Mouse (Mus musculus) limb, embryonic 12.5 days (tissue): Measurements from ENCODE around the gene Ddx58. TPM values are rescaled to one million over a fixed set of nuclear protein-coding genes. Genes with fewer than 3 reads are reported as not detected.

Source experiments
- ATAC-seq: fragments of 200-750 bp; cut with Nextera tagmentation; 2 replicates; pipeline ENCODE4 v1.8.0; 2017; ENCODE audit warnings: low read depth, moderate TSS enrichment; ENCODE audit not compliant: insufficient number of reproducible peaks, insufficient read depth, low FRiP score, low TSS enrichment
- H3K27ac ChIP-seq: fragments of 300-500 bp; sonication (generic); 2 replicates; pipeline ENCODE4 v1.5.1; 2016; ENCODE audit warnings: mild to moderate bottlenecking, moderate library complexity
- H3K27me3 ChIP-seq: fragments of 300-500 bp; sonication (generic); 2 replicates; pipeline ENCODE4 v1.6.1; 2016; ENCODE audit warnings: mild to moderate bottlenecking, moderate library complexity
- H3K36me3 ChIP-seq: fragments of 300-500 bp; sonication (generic); 2 replicates; pipeline ENCODE4 v1.6.1; 2016; ENCODE audit warnings: mild to moderate bottlenecking, moderate library complexity
- H3K4me1 ChIP-seq: fragments of 300-500 bp; sonication (generic); replicated peaks from 2 replicates; pipeline ENCODE4 v1.6.1; 2016
- H3K4me2 ChIP-seq: fragments of 300-500 bp; sonication (generic); 2 replicates; pipeline ENCODE4 v1.6.1; 2016; ENCODE audit warnings: mild to moderate bottlenecking, moderate library complexity
- H3K4me3 ChIP-seq: fragments of 300-500 bp; sonication (generic); replicated peaks from 2 replicates; pipeline ENCODE4 v1.5.1; 2016; ENCODE audit warnings: mild to moderate bottlenecking
- H3K9ac ChIP-seq: fragments of 300-500 bp; sonication (generic); replicated peaks from 2 replicates; pipeline ENCODE4 v1.6.1; 2016; ENCODE audit warnings: mild to moderate bottlenecking, moderate library complexity
- H3K9me3 ChIP-seq: fragments of 300-500 bp; sonication (generic); 2 replicates; pipeline ENCODE4 v1.6.1; 2016; ENCODE audit warnings: mild to moderate bottlenecking, moderate library complexity
- WGBS: fragments of 180-500 bp; shearing (Covaris S2); methylation state at CpG from one replicate; pipeline ENCODE4 v1.1.7; 2016; 5-methylcytosine and 5-hydroxymethylcytosine counted together
- polyA plus RNA-seq: library from polyadenylated mRNA; unstranded; fragments of >200 nt; fragmentation: Nextera tagmentation; extraction: Ambion mirVana; gene quantifications from 2 replicates; pipeline ENCODE4 v1.2.1, GENCODE M21; 2016

Ddx58 gene
- 6.0 and 6.8 TPM in 2 replicates for polyA plus RNA-seq

- WGBS: 3% methylated on average over 35 of the region's 35 CpGs
- Histone ChIP-seq H3K27me3 (no peaks in the 10 kb centered on the region), H3K4me1 (peaks cover 11% of the 10 kb centered on the region; the same call in 1 of the 2 replicates), H3K4me2 (peak within 1 kb of the TSS; percentile 80), H3K36me3 (no peaks in the 10 kb centered on the region), H3K9ac (peak within 1 kb of the TSS; percentile 67), H3K9me3 (no peaks in the 10 kb centered on the region), H3K4me3 (peak within 1 kb of the TSS; percentile 56), H3K27ac (peak within 1 kb of the TSS; percentile 12; the same call in 1 of the 2 replicates)
- ATAC-seq: peak; percentile 53; the same call in 1 of the 2 replicates
These were observed at the start of gene Ddx58 for GRCm38 (mm10) chr4:40239409-40240271. TSS of gene Ddx58 (minus strand) at chr4:40239828.

- no peak overlapping the region for H3K27ac ChIP-seq
- H3K9me3 ChIP-seq: peaks cover 6% of the 10 kb centered on the region
- no peaks in the 10 kb centered on the region for H3K27me3 ChIP-seq
- 90% methylated on average over 2 of the region's 2 CpGs for WGBS
- H3K4me2 ChIP-seq: no peak overlapping the region
- no peaks in the 10 kb centered on the region for H3K36me3 ChIP-seq
- no peak for ATAC-seq
- no peak overlapping the region for H3K4me3 ChIP-seq
- no peak overlapping the region for H3K9ac ChIP-seq
- H3K4me1 ChIP-seq: no peaks in the 10 kb centered on the region
These were observed 49.4 kb upstream of the Ddx58 start for GRCm38 (mm10) chr4:40289046-40289445.

- Histone ChIP-seq H3K9ac (no peak overlapping the region), H3K4me3 (no peak overlapping the region), H3K4me2 (no peak overlapping the region), H3K9me3 (peaks cover 4% of the 10 kb centered on the region; the same call in 1 of the 2 replicates), H3K4me1 (no peaks in the 10 kb centered on the region), H3K27ac (no peak overlapping the region), H3K27me3 (no peaks in the 10 kb centered on the region), H3K36me3 (no peaks in the 10 kb centered on the region)
- WGBS: 81% methylated on average over 6 of the region's 6 CpGs
- ATAC-seq: no peak
These were observed 47.8 kb upstream of the Ddx58 start for GRCm38 (mm10) chr4:40287415-40287814.

- Histone ChIP-seq H3K27ac (no peak overlapping the region), H3K36me3 (no peaks in the 10 kb centered on the region), H3K9me3 (peaks cover 2% of the 10 kb centered on the region; the same call in 1 of the 2 replicates), H3K9ac (no peak overlapping the region), H3K4me3 (no peak overlapping the region), H3K4me1 (no peaks in the 10 kb centered on the region), H3K4me2 (no peak overlapping the region), H3K27me3 (no peaks in the 10 kb centered on the region)
- no peak for ATAC-seq
- WGBS: 18% methylated on average over 4 of the region's 4 CpGs
These were observed 46.0 kb upstream of the Ddx58 start for GRCm38 (mm10) chr4:40285582-40285981.

- H3K9me3 ChIP-seq: no peaks in the 10 kb centered on the region
- H3K4me3 ChIP-seq: peak within 1 kb of the TSS; percentile 88
- H3K36me3 ChIP-seq: peaks cover 19% of the 10 kb centered on the region
- no peaks in the 10 kb centered on the region for H3K27me3 ChIP-seq
- H3K9ac ChIP-seq: peak within 1 kb of the TSS; percentile 84
- ATAC-seq: peak; percentile 94
- peak within 1 kb of the TSS; percentile 91 for H3K4me2 ChIP-seq
- H3K27ac ChIP-seq: peak within 1 kb of the TSS; percentile 86
- peaks cover 9% of the 10 kb centered on the region for H3K4me1 ChIP-seq
- WGBS: under 1% methylated on average over 36 of the region's 36 CpGs
These were observed 39.8 kb upstream of the Ddx58 start, which contains the start of gene Ndufb6 for GRCm38 (mm10) chr4:40279276-40279900. TSS of gene Ndufb6 (minus strand) at chr4:40279421.

- under 1% methylated on average over 21 of the region's 21 CpGs for WGBS
- ATAC-seq: peak; percentile 58
- Histone ChIP-seq H3K27me3 (no peaks in the 10 kb centered on the region), H3K4me2 (peak overlapping the region; percentile 91), H3K4me3 (peak overlapping the region; percentile 88), H3K9me3 (no peaks in the 10 kb centered on the region), H3K36me3 (peaks cover 21% of the 10 kb centered on the region), H3K9ac (peak overlapping the region; percentile 84), H3K27ac (peak overlapping the region; percentile 86; the same call in 1 of the 2 replicates), H3K4me1 (peaks cover 9% of the 10 kb centered on the region)
These were observed 39.2 kb upstream of the Ddx58 start for GRCm38 (mm10) chr4:40278880-40279275.

GRCm38 (mm10) chr4:40269430-40270032 lies 29.9 kb upstream of the Ddx58 start, which contains the start of the genes Smim27 and Topors:
TSS of gene Smim27 (plus strand) at chr4:40269579.
TSS of gene Topors (minus strand) at chr4:40269850.
- Histone ChIP-seq H3K27me3 (no peaks in the 10 kb centered on the region), H3K36me3 (peaks cover 51% of the 10 kb centered on the region), H3K27ac (peak within 1 kb of the TSS; percentile 99), H3K9ac (peak within 1 kb of the TSS; percentile 86), H3K9me3 (no peaks in the 10 kb centered on the region), H3K4me2 (peak within 1 kb of the TSS; percentile 90), H3K4me3 (peak within 1 kb of the TSS; percentile 83), H3K4me1 (peaks cover 21% of the 10 kb centered on the region)
- peak; percentile 97 for ATAC-seq
- under 1% methylated on average over 38 of the region's 38 CpGs for WGBS

GRCm38 (mm10) chr4:40268835-40269234 lies 29.2 kb upstream of the Ddx58 start:
- H3K27ac ChIP-seq: peak overlapping the region; percentile 99
- under 1% methylated on average over 16 of the region's 16 CpGs for WGBS
- peaks cover 51% of the 10 kb centered on the region for H3K36me3 ChIP-seq
- ATAC-seq: no peak
- peak overlapping the region; percentile 90 for H3K4me2 ChIP-seq
- no peaks in the 10 kb centered on the region for H3K9me3 ChIP-seq
- H3K4me1 ChIP-seq: peaks cover 21% of the 10 kb centered on the region
- peak overlapping the region; percentile 86 for H3K9ac ChIP-seq
- H3K27me3 ChIP-seq: no peaks in the 10 kb centered on the region
- peak overlapping the region; percentile 83 for H3K4me3 ChIP-seq

GRCm38 (mm10) chr4:40268204-40268813 lies 28.7 kb upstream of the Ddx58 start:
- Histone ChIP-seq H3K9me3 (no peaks in the 10 kb centered on the region), H3K36me3 (peaks cover 50% of the 10 kb centered on the region), H3K9ac (peak overlapping the region; percentile 86), H3K4me1 (peaks cover 21% of the 10 kb centered on the region), H3K27ac (peak overlapping the region; percentile 99), H3K27me3 (no peaks in the 10 kb centered on the region), H3K4me2 (peak overlapping the region; percentile 90), H3K4me3 (peak overlapping the region; percentile 83)
- peak; percentile 77 for ATAC-seq
- WGBS: 1% methylated on average over 50 of the region's 50 CpGs

- peak; percentile 2; the same call in 1 of the 2 replicates for ATAC-seq
- peaks cover 48% of the 10 kb centered on the region for H3K36me3 ChIP-seq
- peak overlapping the region; percentile 83 for H3K4me3 ChIP-seq
- peak overlapping the region; percentile 86 for H3K9ac ChIP-seq
- H3K9me3 ChIP-seq: no peaks in the 10 kb centered on the region
- H3K4me1 ChIP-seq: peaks cover 21% of the 10 kb centered on the region
- 71% methylated on average over 7 of the region's 7 CpGs for WGBS
- H3K4me2 ChIP-seq: peak overlapping the region; percentile 90
- H3K27me3 ChIP-seq: no peaks in the 10 kb centered on the region
- H3K27ac ChIP-seq: peak overlapping the region; percentile 72; the same call in 1 of the 2 replicates
These were observed 28.1 kb upstream of the Ddx58 start for GRCm38 (mm10) chr4:40267681-40268080.
